Mouse (Mus musculus) urinary bladder, adult 2 months (tissue): ENCODE measurements around the gene Lpcat4. TPM values are rescaled to one million over a fixed set of nuclear protein-coding genes. Genes with fewer than 3 reads are reported as not detected.
"Not testable (repeated sequence)": the region's sequence is repeated elsewhere in the genome, so short reads cannot be mapped to it uniquely, and the experiment has no call there.

Experiments
- DNase-seq: peaks from one replicate; pipeline ENCODE4 v3.0.0; 2022; ENCODE audit warnings: low spot score
- polyA plus RNA-seq: library from polyadenylated mRNA; depleted of rRNA; stranded (reverse); fragments of >200 nt; gene quantifications from 2 replicates; pipeline ENCODE4 v1.2.3, GENCODE M21; 2012

Lpcat4 gene
- polyA plus RNA-seq, 1 experiment: 49.2 TPM

DNA sequence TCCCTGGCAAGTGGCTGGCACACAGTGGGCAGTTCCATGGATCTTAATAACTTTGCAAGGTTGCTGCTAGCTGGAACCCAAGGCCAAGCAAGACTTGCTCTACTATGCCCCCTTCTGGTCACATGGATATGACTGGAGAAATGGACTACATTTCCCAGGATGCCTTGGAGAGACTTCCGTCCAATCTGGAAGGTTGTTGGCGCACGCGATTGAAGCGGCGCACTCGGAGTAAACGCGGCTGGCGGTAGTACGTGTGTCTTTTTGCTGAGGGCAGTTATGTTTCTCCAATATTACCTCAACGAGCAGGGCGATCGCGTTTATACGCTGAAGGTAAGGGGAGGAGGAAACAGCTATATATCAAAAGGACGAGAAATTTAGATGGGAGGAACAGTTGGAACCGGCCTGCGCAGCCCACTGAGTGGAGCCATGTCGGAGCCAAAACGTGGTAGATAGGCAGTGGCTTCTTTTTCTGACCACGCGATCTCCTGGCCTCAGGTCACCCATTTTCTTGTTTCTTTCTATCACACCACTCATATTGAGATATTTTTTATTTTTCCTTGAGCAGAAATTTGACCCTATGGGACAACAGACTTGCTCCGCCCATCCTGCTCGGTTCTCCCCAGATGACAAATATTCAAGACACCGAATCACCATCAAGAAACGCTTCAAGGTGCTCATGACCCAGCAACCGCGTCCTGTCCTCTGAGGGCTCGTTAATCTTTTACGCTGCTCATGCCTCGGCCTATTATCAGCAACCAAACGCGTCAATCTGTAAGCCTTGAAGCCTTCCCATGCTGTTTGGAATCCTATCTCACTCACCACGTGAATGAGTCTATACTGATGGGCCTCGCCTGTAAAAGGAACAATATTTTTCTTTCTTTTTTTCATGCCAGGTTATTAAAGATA, 22.7 kb downstream of the Lpcat4 start, which contains the start of gene Nop10:
Nop10 (plus strand) TSS at position 179 of the 906 bp plus-strand sequence.
- peak; percentile 65 for DNase-seq

DNA sequence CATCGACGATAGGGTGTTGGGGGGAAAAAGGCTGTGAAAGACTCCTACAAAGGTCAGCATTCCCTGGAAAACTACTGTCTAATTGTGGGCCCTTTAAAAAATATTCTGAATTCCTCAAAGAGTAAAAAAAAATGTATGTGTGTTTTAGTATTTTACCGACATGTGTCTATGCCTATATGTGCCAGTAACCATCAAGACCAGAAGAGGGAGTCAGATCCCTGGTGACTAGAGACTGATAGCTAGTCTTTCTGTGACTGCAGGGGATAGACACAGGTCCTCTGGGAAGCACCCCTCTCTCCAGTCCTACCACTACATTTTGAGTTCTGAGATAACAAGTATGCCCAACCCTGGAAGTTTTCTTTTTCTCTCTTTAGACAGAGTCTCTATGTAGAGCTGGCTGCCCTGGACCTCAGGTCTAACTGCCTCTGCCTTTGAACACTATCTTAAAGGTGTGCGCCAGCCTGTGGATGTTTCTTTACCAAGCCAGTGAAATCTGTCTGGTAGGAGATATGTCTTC, 23.6 kb downstream of the Lpcat4 start:
- DNase-seq: no peak

DNA sequence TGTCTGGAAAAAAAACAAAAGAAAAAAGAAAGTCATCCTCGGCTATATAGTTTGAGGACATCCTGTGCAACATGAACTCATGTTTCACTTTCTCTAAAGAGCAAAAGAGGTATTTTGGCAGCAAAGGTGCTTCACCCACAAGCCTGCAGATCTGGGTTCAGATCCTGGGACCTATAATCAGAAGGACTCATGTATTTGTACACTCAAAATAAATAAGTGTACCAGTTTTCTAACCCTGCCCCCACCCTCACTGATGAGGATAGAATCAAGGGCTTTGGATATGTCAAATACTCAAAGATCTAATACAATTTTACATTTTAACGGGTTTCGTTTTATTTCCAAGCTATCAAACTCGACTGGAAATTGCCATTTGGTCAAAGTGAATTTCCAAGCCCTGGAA, 25.1 kb downstream of the Lpcat4 start:
- DNase-seq: no peak

DNA sequence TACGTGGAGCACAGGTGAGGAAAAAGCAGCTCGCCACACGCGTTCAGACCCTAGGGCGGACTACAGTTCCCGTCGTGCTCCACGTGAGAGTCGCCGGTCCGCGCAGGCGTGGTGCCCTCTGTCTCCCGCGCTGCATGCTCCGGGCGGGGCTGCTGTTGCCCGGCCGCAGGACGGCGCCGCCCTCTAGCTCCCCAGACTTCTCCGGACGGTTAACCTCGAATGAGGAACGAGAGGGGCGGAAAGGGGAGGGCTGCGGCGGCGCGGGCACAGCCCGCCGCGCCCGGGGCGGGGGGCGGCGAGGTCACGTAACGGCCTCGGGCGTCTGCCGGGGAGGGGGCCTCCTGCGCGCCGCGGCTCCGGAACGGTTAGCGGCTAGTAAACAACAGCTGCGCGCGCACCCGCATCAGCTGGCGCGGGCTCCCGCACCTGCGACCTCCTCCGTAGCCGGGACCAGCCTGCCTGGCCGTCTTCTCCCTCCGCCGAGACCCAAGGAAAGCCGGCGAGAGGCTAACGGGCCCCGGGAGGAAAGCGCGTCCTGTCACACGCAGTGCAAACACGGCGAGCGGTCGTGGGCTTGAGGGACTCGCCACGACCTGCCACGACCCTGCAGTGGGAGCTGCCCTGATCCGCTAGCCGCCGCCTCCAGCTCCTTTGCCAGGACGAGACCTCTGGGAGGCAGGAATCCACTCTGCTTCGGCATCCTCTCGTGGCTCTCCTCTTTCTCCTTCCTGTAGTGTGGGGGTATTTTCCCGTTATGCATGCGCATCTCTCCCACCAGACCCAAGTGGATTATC, 26.4 kb downstream of the Lpcat4 start, which contains the start of gene Slc12a6:
Slc12a6 (plus strand) TSS at position 378 of the 794 bp plus-strand sequence.
- DNase-seq: peak; percentile 85

DNA sequence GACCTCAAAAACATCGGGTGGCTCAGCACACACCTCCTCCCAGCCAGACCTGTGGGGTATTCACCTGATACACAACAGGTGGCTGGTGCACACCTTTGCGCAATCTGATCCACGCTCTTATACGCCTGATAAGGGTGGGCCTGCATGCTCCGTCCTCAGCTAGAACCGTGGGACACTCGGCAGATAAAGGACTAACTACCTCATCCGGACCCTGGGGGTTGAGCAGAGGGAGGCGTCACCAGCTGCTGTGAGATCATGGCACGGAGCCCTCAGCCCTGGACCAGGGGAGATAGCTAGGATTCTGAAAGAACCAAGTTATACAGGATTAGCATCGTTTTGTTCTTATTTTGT, 26.9 kb downstream of the Lpcat4 start, which contains the start of gene Gm21985:
Gm21985 (plus strand) TSS at position 73 of the 351 bp plus-strand sequence.
- no peak for DNase-seq

DNA sequence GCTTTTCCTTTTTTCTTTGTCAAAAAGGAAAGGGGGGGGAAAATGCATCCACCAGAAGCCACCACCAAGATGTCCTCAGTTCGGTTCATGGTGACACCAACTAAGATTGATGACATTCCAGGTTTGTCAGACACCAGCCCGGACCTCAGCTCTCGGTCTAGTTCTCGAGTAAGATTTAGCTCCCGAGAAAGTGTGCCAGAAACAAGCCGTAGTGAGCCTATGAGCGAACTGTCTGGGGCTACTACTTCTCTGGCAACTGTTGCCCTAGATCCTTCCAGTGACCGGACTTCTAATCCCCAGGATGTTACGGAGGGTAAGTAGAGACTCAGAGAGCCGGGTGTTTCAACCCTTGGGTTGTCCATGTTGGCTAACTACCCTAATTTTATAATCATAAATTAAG, 27.5 kb downstream of the Lpcat4 start:
- DNase-seq: no peak

DNA sequence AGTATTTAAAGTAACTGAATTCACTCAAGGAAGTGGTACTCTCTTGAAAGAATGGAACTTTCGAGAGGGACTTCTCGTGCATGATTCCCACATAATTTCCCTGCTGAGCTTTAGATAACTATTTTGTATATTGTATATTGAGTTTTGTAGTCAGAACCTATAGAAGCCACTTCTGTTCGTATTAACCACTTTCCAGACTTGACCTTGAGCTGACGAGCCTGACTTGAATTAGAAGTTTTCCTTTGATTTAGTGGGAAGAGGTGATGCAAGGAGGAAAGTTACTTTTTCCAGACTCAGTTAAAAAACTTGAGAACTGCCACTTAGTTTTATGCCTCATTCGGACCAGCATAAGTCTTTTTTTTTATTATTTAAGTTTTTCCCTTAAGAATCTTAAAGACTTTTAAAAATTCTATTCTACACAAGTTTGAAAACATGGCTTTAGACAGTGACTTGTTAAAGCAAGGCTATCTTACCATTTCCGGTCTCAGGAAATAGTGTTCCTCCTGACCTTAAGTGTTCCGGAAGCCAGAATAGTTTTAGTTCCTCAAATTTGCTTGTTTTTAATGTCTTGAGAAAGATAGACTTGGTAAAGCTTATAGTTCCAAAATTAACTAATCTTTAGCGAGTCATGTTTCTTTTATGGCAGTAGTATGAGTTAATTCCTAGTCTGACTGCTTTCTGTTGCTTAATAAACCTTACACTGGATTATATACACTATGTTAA, 28.4 kb downstream of the Lpcat4 start:
- DNase-seq: no peak

DNA sequence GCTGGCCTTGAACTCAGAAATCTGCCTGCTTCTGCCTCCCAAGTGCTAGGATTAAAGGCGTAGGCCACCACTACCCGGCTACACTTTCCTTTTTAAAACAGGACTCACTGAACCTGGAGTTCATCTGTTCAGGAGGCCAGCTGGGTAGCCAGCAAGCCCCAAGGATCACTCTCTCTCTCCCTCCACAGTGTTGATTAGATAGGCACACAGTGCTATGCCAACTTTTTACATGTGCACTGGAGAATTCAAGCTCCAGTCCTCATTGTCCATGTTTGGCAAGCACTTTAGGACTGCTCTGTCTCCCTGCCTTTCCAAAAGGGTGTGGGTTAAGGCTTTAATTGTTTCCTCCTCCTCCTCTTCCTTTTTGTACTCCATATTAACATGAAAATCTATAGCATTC, 30.7 kb downstream of the Lpcat4 start:
- DNase-seq: no peak

DNA sequence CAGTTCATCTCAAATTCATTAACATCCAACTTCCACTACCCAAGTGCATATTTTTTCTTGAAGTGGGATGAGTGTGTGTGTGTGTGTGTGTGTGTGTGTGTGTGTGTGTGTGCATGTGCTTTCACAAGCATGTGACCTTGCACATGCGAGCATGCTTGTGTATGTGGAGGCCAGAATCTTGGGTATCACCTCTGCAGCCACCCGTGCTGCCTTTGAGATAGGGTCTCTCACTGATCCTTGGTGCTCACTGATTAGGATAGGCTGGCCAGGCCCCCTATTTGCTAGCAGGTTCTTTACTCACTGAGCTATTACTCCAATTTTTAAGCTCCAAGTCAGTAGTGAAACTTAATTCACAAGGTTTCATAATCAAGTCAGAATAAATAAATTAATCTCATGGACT, 33.6 kb downstream of the Lpcat4 start:
- no peak for DNase-seq

DNA sequence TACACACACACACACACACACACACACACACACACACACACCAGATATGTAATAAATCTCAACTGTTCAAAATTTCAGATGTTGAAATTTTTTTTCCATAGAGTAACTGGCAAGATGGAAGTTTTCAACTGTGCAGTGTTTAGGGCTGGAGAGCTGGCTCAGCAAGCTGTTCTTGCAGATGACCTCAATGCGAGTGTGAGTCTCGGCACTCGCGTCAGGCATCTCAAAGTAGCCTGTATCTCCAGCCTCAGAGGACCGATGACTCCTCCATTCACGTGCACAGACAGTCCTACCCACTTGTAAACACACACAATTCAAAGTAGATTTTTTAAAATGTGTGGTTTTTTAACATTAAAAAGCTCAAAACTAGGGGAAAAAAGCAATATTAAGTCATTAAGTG, 34.2 kb downstream of the Lpcat4 start:
- DNase-seq: no peak

DNA sequence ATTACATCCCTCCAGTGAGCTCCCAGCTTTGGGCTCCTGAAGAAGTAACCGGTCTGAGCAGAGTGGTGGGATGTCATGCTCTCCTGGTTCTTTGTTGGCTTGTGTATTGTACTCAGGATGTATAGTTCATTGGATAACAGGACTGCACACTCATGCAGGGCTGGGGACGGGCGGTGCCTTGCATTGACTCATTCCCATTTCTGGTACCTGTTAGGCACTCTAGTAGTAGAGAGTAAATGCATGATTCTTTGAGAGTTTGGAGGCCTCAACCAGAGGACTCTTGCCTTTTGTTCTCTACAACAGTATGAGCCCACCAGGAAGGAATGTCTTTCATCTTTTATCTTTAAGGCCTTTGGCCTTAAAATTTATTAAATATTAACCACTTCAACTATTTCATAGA, 37.6 kb downstream of the Lpcat4 start:
- DNase-seq: no peak

DNA sequence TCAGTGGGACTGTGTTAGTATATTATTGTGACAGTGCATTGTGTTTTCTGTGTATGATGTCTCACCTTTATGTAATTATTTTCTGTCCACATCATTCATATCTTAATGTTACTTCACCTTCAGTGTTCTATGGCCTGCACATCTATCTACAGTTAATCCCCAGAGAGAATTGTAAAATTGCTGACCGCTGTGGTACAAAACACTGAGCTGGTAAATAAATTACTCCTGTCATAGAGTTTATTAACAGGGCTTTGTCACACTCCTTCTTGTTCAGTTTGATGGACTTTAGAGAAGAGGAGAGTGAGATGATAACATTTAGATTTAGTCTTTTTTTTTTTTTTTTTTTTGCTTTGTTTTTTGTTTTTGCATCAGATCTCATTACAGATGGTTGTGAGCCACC, 43.6 kb downstream of the Lpcat4 start:
- no peak for DNase-seq

DNA sequence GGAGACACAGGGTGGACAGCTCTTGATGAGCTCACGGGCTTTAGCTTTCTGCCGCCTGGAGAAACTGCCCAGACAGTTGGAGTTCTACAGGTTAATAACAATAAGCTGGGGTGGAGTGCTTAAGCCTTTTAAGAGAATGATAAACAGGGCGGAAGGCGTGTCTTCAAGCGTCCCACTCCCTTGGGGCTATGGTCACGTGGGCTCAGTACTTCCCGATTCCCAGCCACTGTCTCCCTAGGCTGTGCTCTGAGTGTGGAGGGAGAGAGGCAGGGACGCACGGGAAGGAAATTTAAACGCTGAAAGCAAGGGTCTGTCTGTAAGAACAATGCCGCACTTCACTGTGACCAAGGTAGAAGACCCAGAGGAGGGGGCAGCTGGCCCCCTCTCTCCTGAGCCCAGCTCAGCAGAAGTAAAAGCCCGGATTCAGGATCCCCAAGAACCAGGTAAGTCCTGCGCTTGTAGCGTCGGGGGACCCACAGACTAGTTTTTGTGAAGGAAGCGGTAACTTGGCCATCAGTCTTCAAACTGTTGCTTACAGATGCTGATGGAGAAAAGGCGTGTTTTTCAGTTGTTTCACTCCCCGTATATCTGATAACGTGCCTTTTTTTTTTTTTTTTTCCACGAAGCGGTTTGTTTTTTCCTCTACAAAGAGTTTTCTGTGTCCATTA, 45.2 kb downstream of the Lpcat4 start:
- DNase-seq: peak; percentile 42

DNA sequence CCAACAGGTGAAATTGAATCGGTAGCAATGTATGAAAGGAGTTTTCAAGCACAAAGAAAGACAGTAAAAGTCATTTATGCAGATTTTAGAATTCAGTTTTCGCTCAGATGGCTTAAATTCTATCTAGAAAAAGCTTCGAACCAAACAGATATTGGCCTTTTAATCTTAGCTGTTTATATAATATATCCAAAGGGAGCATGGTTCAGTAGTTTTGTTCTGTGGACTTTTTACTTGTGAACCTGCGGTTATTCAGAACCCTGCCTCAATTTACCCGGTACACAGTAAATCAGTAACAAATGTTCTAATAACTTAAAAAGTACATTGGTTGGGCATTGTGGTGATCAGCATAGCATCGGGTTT, 45.7 kb downstream of the Lpcat4 start:
- DNase-seq: no peak

DNA sequence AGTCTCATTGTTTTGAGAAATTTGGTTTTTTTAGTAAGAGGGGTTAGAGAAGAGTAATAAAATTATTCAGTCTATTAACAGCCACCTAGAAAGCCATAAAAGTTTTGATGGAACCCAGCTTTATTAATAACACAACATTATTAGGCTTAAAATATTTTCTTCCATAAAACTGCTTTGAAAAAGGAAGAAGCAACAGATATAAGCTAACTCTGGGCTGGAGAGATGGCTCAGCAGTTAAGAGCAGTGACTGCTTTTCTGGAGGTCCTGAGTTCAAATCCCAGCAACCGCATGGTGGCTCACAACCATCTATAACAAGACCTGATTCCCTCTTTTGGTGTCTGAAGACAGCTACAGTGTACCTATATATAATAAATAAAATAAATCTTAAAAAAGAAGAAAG, 46.8 kb downstream of the Lpcat4 start:
- not testable (repeated sequence) for DNase-seq

DNA sequence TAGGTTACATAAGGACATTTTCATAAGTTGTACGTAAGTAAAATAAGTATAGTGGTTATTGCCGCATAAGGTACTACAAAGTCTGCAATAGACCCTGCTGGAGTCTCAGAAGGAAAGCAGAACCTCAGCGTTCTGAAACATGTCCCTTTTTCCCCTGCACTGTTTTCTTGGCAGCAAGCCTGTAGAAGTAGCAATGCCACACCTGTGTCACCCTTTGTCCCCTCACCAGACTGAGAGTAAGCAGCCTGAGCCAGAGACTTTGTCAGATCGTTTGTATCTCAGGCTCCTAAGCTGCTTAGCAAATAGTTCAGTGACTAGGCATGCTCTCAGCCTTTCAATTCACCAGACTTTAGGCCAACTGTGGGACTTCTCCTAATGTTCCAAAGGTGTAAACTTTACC, 47.8 kb downstream of the Lpcat4 start:
- DNase-seq: no peak

DNA sequence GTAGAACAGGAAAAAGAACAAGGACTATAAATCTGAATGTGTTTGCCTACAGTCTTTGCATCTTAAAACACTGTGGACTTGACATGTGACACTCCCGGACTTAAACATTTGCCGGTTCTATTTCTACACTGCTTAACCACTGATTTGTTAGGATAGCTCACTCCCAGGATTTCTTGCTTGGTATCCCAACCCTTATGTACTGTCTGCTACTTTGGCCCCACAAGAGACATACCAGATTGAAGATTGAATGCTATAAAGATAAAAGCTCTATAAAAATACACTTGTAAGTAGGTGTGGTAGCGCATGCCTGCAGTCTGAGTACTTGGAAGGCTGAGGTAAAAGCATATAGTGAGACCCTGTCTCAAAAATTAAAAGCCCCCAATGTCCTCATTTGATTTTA, 50.2 kb downstream of the Lpcat4 start:
- no peak for DNase-seq

DNA sequence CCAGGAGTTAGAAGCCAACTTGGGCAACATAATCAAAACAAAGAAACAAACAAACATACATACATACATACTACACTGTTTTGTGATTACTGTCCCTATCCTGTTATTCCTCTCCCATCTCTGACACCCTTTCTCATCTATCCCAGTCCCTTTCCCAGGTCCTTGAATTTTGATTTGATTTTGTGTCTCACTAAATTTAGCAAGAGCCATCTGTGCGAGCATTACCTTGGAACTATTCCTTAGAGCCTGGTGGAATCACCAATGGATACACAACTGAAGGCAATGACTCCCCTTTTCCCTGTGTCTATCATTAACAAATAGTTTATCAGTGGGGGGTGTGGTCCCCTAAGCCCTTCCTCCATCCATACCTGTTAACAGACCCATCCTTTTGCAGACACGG, 53.6 kb downstream of the Lpcat4 start:
- DNase-seq: no peak

DNA sequence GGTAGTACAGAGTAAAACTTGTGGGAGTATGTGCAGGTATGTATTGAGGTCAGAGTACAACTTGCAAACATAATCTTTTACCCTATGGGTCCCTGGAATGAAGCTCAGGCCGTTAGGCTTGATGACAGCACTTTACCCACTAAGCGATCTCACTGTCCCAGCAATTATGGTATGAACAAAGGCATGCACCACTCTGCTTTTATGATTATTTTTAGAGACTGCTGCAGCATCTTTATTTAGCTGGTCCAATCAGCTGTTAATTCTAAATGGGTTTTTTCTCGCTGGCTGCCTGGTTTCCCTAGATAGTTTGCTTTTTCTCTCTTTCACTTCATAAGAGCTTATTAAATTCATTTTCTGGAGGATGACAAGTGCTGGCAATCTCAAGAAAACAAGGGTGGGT, 56.9 kb downstream of the Lpcat4 start:
- no peak for DNase-seq
